Comparison of ENCODE assay signal across 8 mouse cellular contexts in the genomic region with DNA sequence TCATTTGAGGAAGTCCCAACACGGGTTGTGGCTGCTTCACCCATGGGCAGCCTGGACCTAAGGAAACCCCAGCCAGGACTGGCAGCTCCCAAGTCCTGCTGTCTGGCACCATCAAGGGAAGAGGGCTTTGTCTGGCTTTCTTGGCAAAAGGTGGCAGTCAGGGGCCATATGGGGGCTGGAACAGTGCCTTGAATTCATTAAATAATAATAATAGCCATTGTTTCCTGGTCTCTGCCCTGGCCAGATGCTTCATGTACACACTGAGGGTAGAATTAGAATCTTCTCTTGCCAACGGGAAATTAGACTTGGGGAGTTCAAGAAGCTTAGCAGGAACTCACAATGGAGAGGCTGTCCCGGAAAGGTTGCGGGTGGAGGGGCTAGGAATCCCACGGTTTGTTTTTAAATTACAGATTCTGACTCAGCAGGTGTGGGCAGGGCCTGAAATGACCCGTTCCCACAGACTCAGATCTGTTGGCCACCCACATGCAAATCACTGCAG. TPM values are rescaled to one million over a fixed set of nuclear protein-coding genes. Genes with fewer than 3 reads are reported as not detected.
A peak's percentile ranks its signal among the peaks of the same experiment; 100 is the strongest.
DNase-seq lines count a peak whose midpoint lies in the region.
"Had no signal": no experiment of that assay in that cellular context is flagged by ENCODE, and none has a peak within 500 bp of the region (broad histone marks: within the 10 kb centered on the region; RNA-seq: fewer than 3 reads in every experiment).

No protein-coding gene starts in this region.

- H3K4me3 ChIP-seq in hindbrain, embryonic 10.5 days, result no peak overlapping the region
- H3K4me3 ChIP-seq: liver, embryonic 15.5 days had no signal

- H3K4me1 ChIP-seq in hindbrain, embryonic 10.5 days (replicated peaks), result peaks cover 12% of the 10 kb centered on the region
- H3K4me1 ChIP-seq: liver, embryonic 15.5 days had no signal

- intact Hi-C loops in gastrocnemius, postnatal 36 days (cut with DNase I), result no loop called here

- H3K36me3 ChIP-seq in hindbrain, embryonic 10.5 days, result no peaks in the 10 kb centered on the region
- H3K36me3 ChIP-seq: liver, embryonic 15.5 days had no signal

- 24% methylated on average over 6 of the region's 6 CpGs for WGBS in hindbrain, embryonic 10.5 days

- H3K27ac ChIP-seq in hindbrain, embryonic 10.5 days, result peak overlapping the region; percentile 64
- H3K27ac ChIP-seq: liver, embryonic 15.5 days had no signal

- H3K9me3 ChIP-seq in hindbrain, embryonic 10.5 days, result no peaks in the 10 kb centered on the region
- H3K9me3 ChIP-seq: liver, embryonic 15.5 days had no signal

- H3K27me3 ChIP-seq in hindbrain, embryonic 10.5 days (ENCODE audit: insufficient read depth, poor library complexity, severe bottlenecking), result no peaks in the 10 kb centered on the region
- H3K27me3 ChIP-seq: liver, embryonic 15.5 days had no signal

- DNase-seq in retina, postnatal 1 day, result peak; percentile 89
- no peak for DNase-seq in retina, embryonic 14.5 days (ENCODE audit: low spot score)
- DNase-seq in hindbrain, embryonic 10.5 days (ENCODE audit: low spot score), result peak; percentile 30
- DNase-seq in lung, postnatal 25 days (ENCODE audit: low spot score), result peak; percentile 70
- DNase-seq in right cerebral cortex, postnatal 4 days, result no peak
- no peak for DNase-seq in heart, postnatal 4 days
- no peak for DNase-seq in gastrocnemius, postnatal 36 days

RNA-seq across cellular contexts. Expression of gene Ezr, which starts 53.3 kb away (rescaled TPM):
- 85.2 and 99.4 TPM in 2 replicates for polyA plus RNA-seq in hindbrain, embryonic 10.5 days (2016; fragmentation: Nextera tagmentation; extraction: Ambion mirVana)
- total RNA-seq in heart, postnatal 4 days (2021), result 100 to 1,000 TPM; 103 to 104 TPM
- 1 to 10 TPM; 2.1 to 2.5 TPM for total RNA-seq in gastrocnemius, postnatal 36 days (2021)

Comparison
In these comparisons a context has a peak if more than half of its experiments do, and no peak if none do; other contexts are left out.
1. DNase-seq: peak in retina, postnatal 1 day (single experiment), hindbrain, embryonic 10.5 days (single experiment) and lung, postnatal 25 days (single experiment); none in retina, embryonic 14.5 days (single experiment), right cerebral cortex, postnatal 4 days (single experiment), heart, postnatal 4 days (single experiment) and gastrocnemius, postnatal 36 days (0 of 2).
2. RNA of gene Ezr, which starts 53.3 kb away (total RNA-seq): 103 to 104 TPM in heart, postnatal 4 days; 2.1 to 2.5 TPM in gastrocnemius, postnatal 36 days; every median in the first group is over 10 times any median in the second.